Mouse (Mus musculus) adrenal gland, postnatal 10 days (tissue): ENCODE data around the gene Stk10. TPM values are rescaled to one million over a fixed set of nuclear protein-coding genes. Genes with fewer than 3 reads are reported as not detected.
"Not testable (repeated sequence)": the region's sequence is repeated elsewhere in the genome, so short reads cannot be mapped to it uniquely, and the experiment has no call there.

Experiments
- DNase-seq: peaks from one replicate; pipeline ENCODE4 v3.0.0; 2021; ENCODE audit warnings: mixed read lengths
- total RNA-seq, 2 experiments: library from RNA; stranded (reverse); gene quantifications; 2 replicates each; pipeline ENCODE4 v1.2.3; 2021

Stk10 gene
- total RNA-seq, 2 experiments from 2014 or later, result 11.9 to 15.1 TPM

GRCm38 (mm10) chr11:32601528-32602323 lies 68.6 kb downstream of the Stk10 start:
- DNase-seq, result no peak

DNA sequence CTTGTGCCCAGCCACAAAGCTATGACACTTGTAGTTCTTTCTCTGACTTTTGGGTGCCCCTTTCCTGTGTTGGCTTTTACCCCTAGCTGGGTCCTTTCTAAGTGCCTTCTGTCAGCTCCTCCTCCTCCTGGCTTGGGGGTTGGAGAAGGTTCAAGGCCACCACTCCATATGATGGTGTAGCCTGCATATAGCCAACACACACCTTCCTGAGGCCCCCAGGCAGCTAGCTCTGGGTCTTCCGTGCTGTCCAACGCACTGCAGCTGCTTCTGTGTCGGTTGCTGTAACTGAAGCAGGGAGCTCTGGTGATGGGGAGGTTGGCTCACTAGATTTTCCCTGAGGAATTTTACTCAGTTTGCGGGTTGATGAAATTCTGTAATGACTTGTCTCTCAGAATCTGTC lies 71.6 kb downstream of the Stk10 start:
- DNase-seq, result no peak

DNA sequence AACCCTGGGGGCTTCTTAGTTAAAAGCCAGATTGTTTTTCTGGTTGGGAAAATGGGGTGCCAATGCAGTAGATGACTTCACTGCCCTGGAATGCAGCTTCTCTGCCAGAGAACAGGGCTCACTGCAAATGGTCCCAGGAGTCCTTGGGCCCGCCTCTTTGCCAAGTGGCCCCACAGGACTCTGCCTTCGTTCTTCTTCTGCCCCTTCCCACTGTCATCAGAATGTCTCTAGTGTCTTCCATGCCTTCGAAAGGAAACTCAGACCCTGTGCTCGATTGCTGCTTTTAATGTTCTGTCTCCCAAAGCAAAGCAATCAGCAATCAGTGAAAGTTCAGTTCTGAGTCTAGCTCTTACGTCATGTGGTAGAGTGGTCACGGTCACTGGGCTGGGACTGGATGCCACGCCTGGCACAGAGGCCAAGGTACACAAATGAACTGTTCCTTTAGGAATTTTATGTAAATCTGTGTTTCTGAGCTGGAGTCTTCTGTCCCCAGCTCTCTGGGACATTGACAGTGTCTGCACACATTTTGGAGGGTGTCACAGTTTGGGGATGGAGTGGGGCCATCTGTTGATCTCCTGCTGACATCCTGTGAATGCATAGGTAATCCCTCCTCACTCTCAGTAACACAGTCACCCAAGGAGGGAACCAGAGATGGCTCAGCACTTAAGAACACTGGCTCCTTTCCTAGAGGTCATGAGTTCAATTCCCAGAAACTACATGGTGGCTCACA lies 72.2 kb downstream of the Stk10 start:
- peak; percentile 80 for DNase-seq

GRCm38 (mm10) chr11:32605907-32606306 lies 72.8 kb downstream of the Stk10 start:
- DNase-seq, result no peak

GRCm38 (mm10) chr11:32607319-32607718 lies 74.2 kb downstream of the Stk10 start:
- no peak for DNase-seq

DNA sequence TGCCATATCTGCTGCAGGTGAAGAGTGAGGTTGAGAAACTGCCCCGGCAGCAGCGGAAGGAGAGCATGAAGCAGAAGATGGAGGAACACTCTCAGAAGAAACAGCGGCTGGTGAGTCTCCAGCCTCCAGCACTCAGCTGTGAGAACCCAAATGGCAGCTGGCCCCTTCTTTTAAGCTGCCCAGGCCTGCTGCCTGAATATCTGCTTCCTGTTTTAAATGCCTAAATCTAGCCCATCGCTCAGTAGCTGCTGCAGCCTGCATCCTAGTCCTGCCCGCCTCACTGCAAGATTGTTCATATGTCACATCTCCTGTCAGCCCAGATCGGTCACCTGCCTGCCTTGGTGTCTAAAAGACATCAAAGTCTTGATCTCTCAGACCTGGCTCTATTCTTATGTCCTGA lies 77.5 kb downstream of the Stk10 start:
- DNase-seq, result no peak

GRCm38 (mm10) chr11:32612304-32612703 lies 79.2 kb downstream of the Stk10 start:
- DNase-seq, result no peak

DNA sequence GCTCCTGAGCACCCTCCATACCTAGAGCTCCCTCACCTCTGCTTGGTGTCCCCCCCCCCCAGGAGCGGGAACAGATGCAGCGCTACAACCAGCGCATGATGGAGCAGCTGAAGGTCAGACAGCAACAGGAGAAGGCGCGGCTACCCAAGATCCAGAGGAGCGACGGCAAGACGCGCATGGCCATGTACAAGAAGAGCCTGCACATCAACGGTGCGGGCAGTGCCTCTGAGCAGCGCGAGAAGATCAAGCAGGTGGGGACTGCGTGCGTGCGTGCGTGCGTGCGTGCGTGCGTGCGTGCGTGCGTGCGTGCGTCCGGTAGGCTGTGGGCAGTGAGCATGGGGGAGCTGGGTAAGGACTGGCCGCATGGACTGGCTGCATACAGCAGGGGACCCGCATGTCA lies 81.4 kb downstream of the Stk10 start:
- no peak for DNase-seq

DNA sequence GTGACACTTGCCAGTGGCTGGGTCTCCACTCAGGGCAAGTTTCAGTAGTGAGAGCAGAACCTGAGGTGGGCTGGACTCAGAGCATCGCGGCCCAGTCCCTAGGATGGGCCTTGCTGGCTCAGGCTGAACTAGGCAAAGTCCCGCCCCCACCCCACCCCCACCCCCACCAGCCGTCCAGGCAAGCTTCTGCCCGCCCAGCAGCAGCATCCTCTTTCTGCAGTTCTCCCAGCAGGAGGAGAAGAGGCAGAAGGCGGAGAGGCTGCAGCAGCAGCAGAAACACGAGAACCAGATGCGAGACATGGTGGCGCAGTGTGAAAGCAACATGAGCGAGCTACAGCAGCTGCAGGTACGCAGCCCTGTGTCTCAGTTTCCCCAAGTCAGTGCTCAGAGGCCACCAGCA lies 82.5 kb downstream of the Stk10 start:
- no peak for DNase-seq

DNA sequence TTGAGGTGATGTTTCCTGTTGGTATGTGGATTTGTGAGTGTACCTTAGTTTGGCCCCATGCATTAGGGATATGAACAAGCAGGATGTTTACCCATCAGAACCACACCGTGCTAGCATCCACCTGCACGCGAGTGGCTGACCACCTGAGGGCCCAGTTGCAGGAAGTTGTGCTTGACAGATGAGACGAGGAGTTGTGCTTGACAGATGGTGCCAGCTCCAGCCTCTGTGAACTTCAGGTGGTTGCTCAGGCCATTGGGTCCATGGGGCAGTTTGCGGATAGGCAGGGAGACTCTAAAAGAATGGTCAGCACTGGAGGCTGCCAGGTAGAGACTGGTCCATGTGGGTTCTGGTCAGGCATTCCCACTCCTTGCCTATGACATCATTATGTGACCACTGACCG lies 83.0 kb downstream of the Stk10 start:
- DNase-seq, result no peak

DNA sequence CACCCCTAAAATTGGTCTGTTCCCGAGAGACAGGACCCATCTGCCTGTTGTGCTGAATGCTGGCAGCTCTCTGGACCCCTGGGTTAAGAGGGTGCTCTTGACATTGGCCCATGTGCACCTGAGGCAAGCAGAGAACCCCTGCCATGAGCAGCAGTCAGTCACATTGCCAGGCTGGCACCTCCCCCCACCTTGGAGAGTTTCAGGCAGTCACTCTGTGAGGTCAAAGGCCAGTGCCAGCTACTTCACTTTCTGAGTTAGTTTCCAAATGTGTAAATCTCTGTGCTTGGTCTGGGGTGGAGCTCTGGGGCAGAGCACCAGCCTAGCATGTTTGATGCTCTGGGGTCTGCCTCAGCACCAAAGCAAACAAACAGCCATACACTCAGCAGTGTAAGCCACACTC lies 84.9 kb downstream of the Stk10 start:
- peak; percentile 44 for DNase-seq

DNA sequence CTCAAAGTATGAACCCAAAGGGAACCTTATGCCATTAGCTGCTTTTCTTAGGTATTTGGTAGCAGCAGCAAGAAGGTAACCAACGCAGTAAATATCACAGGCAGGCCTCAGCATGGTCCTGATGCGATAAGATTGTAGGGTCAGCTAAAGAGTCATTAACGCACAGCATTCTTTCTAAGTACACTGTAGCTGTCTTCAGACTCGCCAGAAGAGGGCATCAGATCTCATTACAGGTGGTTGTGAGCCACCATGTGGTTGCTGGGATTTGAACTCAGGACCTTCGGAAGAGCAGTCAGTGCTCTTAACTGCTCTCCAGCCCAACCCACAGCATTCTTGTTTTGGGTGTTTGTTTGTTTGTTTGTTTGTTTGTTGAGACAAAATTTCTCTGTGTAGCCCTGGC lies 85.5 kb downstream of the Stk10 start:
- not testable (repeated sequence) for DNase-seq

GRCm38 (mm10) chr11:32619257-32619816 lies 86.2 kb downstream of the Stk10 start:
- peak; percentile 79 for DNase-seq

DNA sequence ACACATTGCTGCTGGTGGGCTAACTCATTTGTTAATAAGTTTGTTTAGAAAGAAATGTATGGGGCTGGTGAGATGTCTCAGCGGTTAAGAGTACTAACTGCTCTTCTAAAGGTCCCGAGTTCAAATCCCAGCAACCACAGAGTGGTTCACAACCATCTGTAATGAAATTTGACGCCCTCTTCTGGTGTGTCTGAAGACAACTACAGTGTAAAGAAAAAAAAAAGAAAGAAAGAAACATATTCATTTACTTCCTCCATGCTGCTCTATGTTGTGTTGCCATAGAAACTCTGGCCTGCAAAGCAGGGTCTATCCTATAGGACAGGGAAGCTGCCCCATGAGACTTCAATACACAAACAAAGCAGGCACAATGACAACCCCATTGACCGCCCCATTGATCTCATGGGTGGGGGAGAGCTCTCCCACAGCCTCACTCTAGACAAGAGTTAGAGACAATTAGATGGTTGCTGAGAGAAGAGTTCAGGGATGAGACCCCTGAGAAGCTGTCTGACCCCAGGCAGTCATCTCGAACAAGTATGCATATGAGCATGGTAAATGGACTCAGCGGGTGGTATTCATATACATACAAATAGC lies 86.9 kb downstream of the Stk10 start:
- no peak for DNase-seq

DNA sequence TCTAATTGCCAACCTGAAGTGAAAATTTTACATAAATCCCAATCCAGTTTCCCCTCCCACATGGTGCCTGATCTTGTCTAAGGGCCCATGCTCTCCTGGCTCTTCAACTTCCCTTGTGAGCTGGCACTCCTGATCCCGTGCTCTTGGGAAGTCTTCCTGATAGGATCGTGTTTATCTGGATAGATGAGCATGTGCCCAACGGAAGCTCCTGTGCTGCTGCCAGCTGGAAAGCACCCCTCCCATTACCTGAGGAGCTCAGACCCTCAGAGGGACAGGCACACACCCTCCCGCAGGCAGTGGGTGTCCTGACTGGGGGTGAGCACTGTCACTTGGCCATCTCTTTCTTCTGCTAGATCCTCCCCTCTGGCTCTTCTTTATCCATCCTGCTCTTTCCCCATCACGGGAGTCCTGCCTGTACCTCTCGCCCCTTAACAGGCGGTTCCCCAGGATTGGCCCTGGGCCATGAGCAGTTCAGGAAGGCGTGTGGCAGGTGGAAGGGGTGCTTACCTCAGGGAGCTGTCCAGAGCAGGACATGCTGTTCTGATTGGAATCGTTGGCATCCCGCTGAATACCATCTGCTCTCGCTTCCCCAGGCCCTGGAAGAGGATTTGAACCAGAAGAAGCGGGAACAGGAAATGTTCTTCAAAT lies 88.8 kb downstream of the Stk10 start:
- DNase-seq, result no peak

- no peak for DNase-seq
Measured at GRCm38 (mm10) chr11:32622479-32623190, 89.5 kb downstream of the Stk10 start.

GRCm38 (mm10) chr11:32623236-32623635 lies 90.1 kb downstream of the Stk10 start:
- no peak for DNase-seq

DNA sequence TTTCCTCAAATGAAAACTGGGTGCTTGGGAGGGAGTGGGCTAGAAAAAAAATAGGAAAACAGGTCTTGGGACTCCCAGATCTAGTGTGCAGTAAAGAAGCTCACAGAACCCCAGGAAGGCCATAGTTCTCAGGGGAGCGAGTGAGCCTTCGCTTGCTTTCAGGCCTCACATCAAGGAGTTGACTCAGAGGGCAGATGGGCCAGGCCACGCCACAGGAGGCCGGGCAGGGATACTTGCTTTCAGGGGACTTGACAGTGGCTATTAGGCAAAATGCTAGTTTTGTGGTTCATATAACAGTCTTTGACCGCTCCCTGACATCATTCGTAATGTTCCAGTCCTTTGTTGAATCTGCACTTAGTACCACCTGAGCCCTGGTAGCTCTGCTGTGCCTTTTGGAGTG lies 90.8 kb downstream of the Stk10 start:
- no peak for DNase-seq

- DNase-seq, result peak; percentile 86
Measured at GRCm38 (mm10) chr11:32625677-32626076, 92.6 kb downstream of the Stk10 start.

GRCm38 (mm10) chr11:32626079-32626478 lies 93.0 kb downstream of the Stk10 start:
- no peak for DNase-seq

GRCm38 (mm10) chr11:32627900-32628299 lies 94.8 kb downstream of the Stk10 start:
- DNase-seq, result no peak

DNA sequence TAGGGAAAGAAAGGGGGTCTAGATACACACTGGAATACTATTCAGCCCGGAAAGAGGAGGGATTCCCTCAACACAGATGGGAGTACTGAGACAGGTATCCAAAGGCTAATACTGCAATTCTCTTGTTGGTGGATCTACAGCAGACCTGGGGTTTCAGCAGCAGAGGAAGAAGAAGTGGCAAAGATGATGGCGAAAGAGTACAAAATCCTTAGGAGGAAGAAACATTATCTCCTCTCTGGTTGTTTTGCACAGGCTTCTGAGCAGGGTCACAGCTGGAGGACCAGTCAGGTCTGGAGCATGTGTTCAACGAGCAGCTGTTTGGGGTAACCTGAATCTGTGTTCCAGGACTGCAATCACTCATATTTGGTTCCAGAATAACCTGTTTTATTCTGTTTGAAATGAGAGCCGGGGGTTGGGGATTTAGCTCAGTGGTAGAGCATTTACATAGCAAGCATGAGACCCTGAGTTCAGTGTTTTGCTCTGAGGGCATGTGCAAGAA lies 96.7 kb downstream of the Stk10 start:
- DNase-seq, result no peak
